Mouse (Mus musculus) midbrain, embryonic 16.5 days (tissue): ENCODE results near the gene Lrrc74a. TPM values are rescaled to one million over a fixed set of nuclear protein-coding genes. Genes with fewer than 3 reads are reported as not detected.

Experiments used
- ATAC-seq: fragments of 200-750 bp; cut with Nextera tagmentation; 2 replicates; pipeline ENCODE4 v1.8.0; 2017; ENCODE audit warnings: moderate TSS enrichment
- H3K27ac ChIP-seq: fragments of 300-500 bp; sonication (generic); 2 replicates; pipeline ENCODE4 v1.5.1; 2014; ENCODE audit warnings: mild to moderate bottlenecking, low read length, mixed read lengths
- H3K27me3 ChIP-seq: fragments of 300-500 bp; sonication (generic); 2 replicates; pipeline ENCODE4 v1.6.1; 2014; ENCODE audit warnings: low read depth, low read length, mixed read lengths; ENCODE audit not compliant: control insufficient read depth, insufficient read depth
- H3K36me3 ChIP-seq: fragments of 300-500 bp; sonication (generic); 2 replicates; pipeline ENCODE4 v1.6.1; 2014; ENCODE audit warnings: mild to moderate bottlenecking, low read length, moderate library complexity, mixed read lengths; ENCODE audit not compliant: control insufficient read depth, insufficient read depth
- H3K4me1 ChIP-seq: fragments of 300-500 bp; sonication (generic); 2 replicates; pipeline ENCODE4 v1.6.1; 2014; ENCODE audit warnings: mild to moderate bottlenecking, low read length, mixed read lengths; ENCODE audit not compliant: control insufficient read depth, insufficient read depth
- H3K4me2 ChIP-seq: fragments of 300-500 bp; sonication (generic); 2 replicates; pipeline ENCODE4 v1.6.1; 2014; ENCODE audit warnings: mild to moderate bottlenecking, low read length, mixed read lengths
- H3K4me3 ChIP-seq: fragments of 300-500 bp; sonication (generic); 2 replicates; pipeline ENCODE4 v1.5.1; 2014; ENCODE audit warnings: low read depth, mild to moderate bottlenecking, low read length, moderate library complexity, mixed read lengths
- H3K9ac ChIP-seq: fragments of 300-500 bp; sonication (generic); 2 replicates; pipeline ENCODE4 v1.6.1; 2014; ENCODE audit warnings: low read depth, low read length, mixed read lengths
- H3K9me3 ChIP-seq: fragments of 300-500 bp; sonication (generic); replicated peaks from 2 replicates; pipeline ENCODE4 v1.6.1; 2014; ENCODE audit warnings: mild to moderate bottlenecking, low read length, mixed read lengths; ENCODE audit not compliant: control insufficient read depth, poor library complexity, severe bottlenecking
- WGBS: fragments of 180-500 bp; shearing (Covaris S2); extraction: QIAGEN DNeasy Blood & Tissue Kit; methylation state at CpG from one replicate; pipeline ENCODE4 v1.1.7; 2014; 5-methylcytosine and 5-hydroxymethylcytosine counted together
- polyA plus RNA-seq: library from polyadenylated mRNA; unstranded; fragments of >200 nt; fragmentation: Nextera tagmentation; extraction: Ambion mirVana; gene quantifications from 2 replicates; pipeline ENCODE4 v1.2.1, GENCODE M21; 2015

Lrrc74a gene
- polyA plus RNA-seq, 1 experiment from 2014 or later: not detected

DNA sequence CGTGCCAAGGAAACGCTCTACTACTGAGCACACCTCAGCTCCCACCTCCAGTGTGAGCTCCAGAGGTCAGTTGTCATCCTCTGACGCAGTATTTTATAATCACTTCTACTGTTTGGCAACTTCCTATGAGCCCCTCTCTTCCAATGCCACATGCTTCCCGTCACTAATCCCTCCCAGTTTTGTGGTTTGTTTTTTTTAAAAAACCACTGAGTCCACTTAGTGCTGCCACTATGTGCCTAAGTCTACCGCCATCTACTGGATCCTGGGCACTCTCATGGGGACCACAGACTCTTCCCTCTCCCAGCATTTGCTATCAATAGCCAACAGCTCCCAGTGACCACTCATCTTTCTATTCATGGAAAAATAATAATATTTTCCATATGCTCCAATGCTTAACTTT is 20.1 kb upstream of the Lrrc74a start:
- Histone ChIP-seq H3K36me3 (peaks cover 2% of the 10 kb centered on the region; the same call in 1 of the 2 replicates), H3K9me3 (no peaks in the 10 kb centered on the region), H3K27ac (no peak overlapping the region), H3K4me2 (no peak overlapping the region), H3K4me1 (no peaks in the 10 kb centered on the region), H3K27me3 (no peaks in the 10 kb centered on the region), H3K4me3 (no peak overlapping the region), H3K9ac (no peak overlapping the region)
- no peak for ATAC-seq
- WGBS: 76% methylated on average over 5 of the region's 5 CpGs

DNA sequence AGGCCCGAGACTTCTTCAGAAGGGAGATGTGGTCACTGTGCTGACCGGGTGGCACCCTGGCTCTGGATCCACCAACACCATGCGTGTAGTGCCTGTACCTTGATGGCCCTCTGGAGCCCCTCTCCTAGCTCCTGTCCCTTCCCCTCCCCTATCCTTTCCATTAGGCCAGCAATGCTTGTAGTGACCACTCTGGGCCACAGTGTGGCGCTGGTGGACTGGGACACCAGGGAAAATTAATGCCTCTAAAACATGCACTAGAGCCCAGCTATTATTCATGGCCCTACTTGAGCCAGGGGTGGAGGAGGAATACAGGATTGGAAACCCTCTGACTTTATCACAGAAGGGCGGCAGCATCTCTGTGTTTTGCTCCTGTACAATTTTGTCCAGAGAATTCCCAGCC is 18.8 kb upstream of the Lrrc74a start:
- 47% methylated on average over 5 of the region's 5 CpGs for WGBS
- H3K4me1 ChIP-seq: no peaks in the 10 kb centered on the region
- H3K36me3 ChIP-seq: peaks cover 2% of the 10 kb centered on the region; the same call in 1 of the 2 replicates
- no peak overlapping the region for H3K4me2 ChIP-seq
- ATAC-seq: no peak; the same call in 1 of the 2 replicates
- no peaks in the 10 kb centered on the region for H3K9me3 ChIP-seq
- H3K9ac ChIP-seq: no peak overlapping the region
- no peak overlapping the region for H3K27ac ChIP-seq
- no peaks in the 10 kb centered on the region for H3K27me3 ChIP-seq
- no peak overlapping the region for H3K4me3 ChIP-seq

GRCm38 (mm10) chr12:86716962-86717361 is 17.2 kb upstream of the Lrrc74a start:
- Histone ChIP-seq H3K4me1 (no peaks in the 10 kb centered on the region), H3K27ac (no peak overlapping the region), H3K4me2 (no peak overlapping the region), H3K4me3 (no peak overlapping the region), H3K27me3 (no peaks in the 10 kb centered on the region), H3K36me3 (peaks cover 2% of the 10 kb centered on the region; the same call in 1 of the 2 replicates), H3K9me3 (no peaks in the 10 kb centered on the region), H3K9ac (no peak overlapping the region)
- WGBS: 91% methylated on average over 11 of the region's 11 CpGs
- ATAC-seq: no peak

- no peak for ATAC-seq
- Histone ChIP-seq H3K4me3 (no peak overlapping the region), H3K27ac (no peak overlapping the region), H3K9me3 (no peaks in the 10 kb centered on the region), H3K4me2 (no peak overlapping the region), H3K36me3 (no peaks in the 10 kb centered on the region), H3K27me3 (no peaks in the 10 kb centered on the region), H3K9ac (no peak overlapping the region), H3K4me1 (peaks cover 5% of the 10 kb centered on the region)
- 88% methylated on average over 18 of the region's 18 CpGs for WGBS
These were observed 14.1 kb upstream of the Lrrc74a start for GRCm38 (mm10) chr12:86719961-86720639.

GRCm38 (mm10) chr12:86721453-86721852 is 12.7 kb upstream of the Lrrc74a start:
- H3K9me3 ChIP-seq: no peaks in the 10 kb centered on the region
- H3K36me3 ChIP-seq: no peaks in the 10 kb centered on the region
- 82% methylated on average over 5 of the region's 5 CpGs for WGBS
- H3K27me3 ChIP-seq: no peaks in the 10 kb centered on the region
- H3K9ac ChIP-seq: no peak overlapping the region
- H3K4me3 ChIP-seq: no peak overlapping the region
- peaks cover 10% of the 10 kb centered on the region for H3K4me1 ChIP-seq
- no peak overlapping the region for H3K27ac ChIP-seq
- no peak for ATAC-seq
- H3K4me2 ChIP-seq: no peak overlapping the region

- no peak for ATAC-seq
- H3K27ac ChIP-seq: no peak overlapping the region
- WGBS: 64% methylated on average over 2 of the region's 2 CpGs
- no peaks in the 10 kb centered on the region for H3K27me3 ChIP-seq
- no peak overlapping the region for H3K4me3 ChIP-seq
- no peaks in the 10 kb centered on the region for H3K9me3 ChIP-seq
- no peak overlapping the region for H3K9ac ChIP-seq
- no peak overlapping the region for H3K4me2 ChIP-seq
- peaks cover 10% of the 10 kb centered on the region for H3K4me1 ChIP-seq
- H3K36me3 ChIP-seq: no peaks in the 10 kb centered on the region
These were observed 9.9 kb upstream of the Lrrc74a start for GRCm38 (mm10) chr12:86724300-86724699.

DNA sequence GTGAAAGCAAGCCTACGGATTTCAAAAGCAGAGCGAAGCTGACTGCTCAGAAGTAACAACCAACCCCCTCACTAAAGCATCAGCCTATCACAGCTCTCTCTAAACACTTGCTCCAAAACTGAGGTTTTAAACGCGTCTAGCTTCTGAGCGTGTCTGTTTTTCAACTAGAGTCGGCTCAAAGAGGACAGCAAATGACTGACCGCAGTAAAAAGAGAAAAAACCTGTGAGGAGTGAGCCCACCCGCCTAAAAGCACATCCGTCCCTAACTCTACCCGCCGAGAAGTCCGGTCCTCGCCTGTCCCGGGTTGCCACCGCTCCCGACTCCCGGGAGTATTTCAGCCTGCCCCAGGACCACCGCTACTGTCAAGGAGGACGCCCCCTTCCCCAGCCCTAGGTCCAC is 8.5 kb upstream of the Lrrc74a start:
- 0% methylated on average over 19 of the region's 19 CpGs for WGBS

DNA sequence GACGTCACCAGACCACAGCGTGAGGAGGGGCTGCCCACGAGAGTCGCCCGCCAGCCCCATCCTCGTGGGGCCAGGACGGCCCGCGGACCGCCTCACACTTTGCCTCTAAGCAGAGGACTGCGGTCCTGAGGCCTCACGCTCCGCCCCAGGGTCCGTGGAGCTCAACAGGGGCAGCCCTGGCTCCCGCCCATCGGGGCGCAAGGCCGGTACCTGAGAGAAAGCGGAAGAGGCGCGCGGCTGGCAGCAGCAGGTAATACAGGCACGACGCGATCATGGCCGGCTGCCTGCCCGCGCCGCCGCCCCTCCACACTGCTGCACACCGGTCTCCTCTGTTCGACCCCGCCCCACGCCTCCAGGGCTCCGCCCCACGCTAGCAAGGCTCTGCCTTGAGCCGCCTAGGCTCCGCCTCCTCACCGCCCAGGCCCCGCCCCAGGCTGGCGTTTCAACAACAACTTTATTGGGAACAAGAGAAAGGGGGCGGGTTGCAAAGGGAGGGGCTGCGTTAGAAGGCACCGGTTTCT is 8.0 kb upstream of the Lrrc74a start, which contains the start of gene Angel1:
TSS of gene Angel1 (minus strand) at position 341 of the 521 bp plus-strand sequence.
- H3K9ac ChIP-seq: peak within 1 kb of the TSS; percentile 75
- peak within 1 kb of the TSS; percentile 71 for H3K27ac ChIP-seq
- H3K4me3 ChIP-seq: peak within 1 kb of the TSS; percentile 84
- ATAC-seq: peak; percentile 98
- WGBS: under 1% methylated on average over 38 of the region's 44 CpGs
- no peaks in the 10 kb centered on the region for H3K27me3 ChIP-seq
- peaks cover 10% of the 10 kb centered on the region for H3K4me1 ChIP-seq
- H3K36me3 ChIP-seq: no peaks in the 10 kb centered on the region
- H3K4me2 ChIP-seq: peak within 1 kb of the TSS; percentile 76
- H3K9me3 ChIP-seq: no peaks in the 10 kb centered on the region

More for the DNA sequence above, 8.5 kb upstream of the Lrrc74a start:
- H3K9ac ChIP-seq: peak overlapping the region; percentile 75
- peak overlapping the region; percentile 76 for H3K4me2 ChIP-seq
- H3K4me1 ChIP-seq: peaks cover 10% of the 10 kb centered on the region
- ATAC-seq: peak; percentile 71
- no peaks in the 10 kb centered on the region for H3K27me3 ChIP-seq
- peak overlapping the region; percentile 71 for H3K27ac ChIP-seq
- no peaks in the 10 kb centered on the region for H3K9me3 ChIP-seq
- peak overlapping the region; percentile 84 for H3K4me3 ChIP-seq
- H3K36me3 ChIP-seq: no peaks in the 10 kb centered on the region

GRCm38 (mm10) chr12:86761036-86761435 is 26.9 kb downstream of the Lrrc74a start:
- ATAC-seq: no peak
- H3K4me1 ChIP-seq: no peaks in the 10 kb centered on the region
- WGBS: 81% methylated on average over 13 of the region's 13 CpGs

More at GRCm38 (mm10) chr12:86761036-86761435, 26.9 kb downstream of the Lrrc74a start:
- H3K27me3 ChIP-seq: no peaks in the 10 kb centered on the region
- H3K36me3 ChIP-seq: no peaks in the 10 kb centered on the region
- no peak overlapping the region for H3K9ac ChIP-seq
- no peaks in the 10 kb centered on the region for H3K9me3 ChIP-seq
- H3K4me2 ChIP-seq: no peak overlapping the region
- H3K4me3 ChIP-seq: no peak overlapping the region
- no peak overlapping the region for H3K27ac ChIP-seq
